Mouse (Mus musculus): ENCODE measurements around the gene Crybg3.

DNA sequence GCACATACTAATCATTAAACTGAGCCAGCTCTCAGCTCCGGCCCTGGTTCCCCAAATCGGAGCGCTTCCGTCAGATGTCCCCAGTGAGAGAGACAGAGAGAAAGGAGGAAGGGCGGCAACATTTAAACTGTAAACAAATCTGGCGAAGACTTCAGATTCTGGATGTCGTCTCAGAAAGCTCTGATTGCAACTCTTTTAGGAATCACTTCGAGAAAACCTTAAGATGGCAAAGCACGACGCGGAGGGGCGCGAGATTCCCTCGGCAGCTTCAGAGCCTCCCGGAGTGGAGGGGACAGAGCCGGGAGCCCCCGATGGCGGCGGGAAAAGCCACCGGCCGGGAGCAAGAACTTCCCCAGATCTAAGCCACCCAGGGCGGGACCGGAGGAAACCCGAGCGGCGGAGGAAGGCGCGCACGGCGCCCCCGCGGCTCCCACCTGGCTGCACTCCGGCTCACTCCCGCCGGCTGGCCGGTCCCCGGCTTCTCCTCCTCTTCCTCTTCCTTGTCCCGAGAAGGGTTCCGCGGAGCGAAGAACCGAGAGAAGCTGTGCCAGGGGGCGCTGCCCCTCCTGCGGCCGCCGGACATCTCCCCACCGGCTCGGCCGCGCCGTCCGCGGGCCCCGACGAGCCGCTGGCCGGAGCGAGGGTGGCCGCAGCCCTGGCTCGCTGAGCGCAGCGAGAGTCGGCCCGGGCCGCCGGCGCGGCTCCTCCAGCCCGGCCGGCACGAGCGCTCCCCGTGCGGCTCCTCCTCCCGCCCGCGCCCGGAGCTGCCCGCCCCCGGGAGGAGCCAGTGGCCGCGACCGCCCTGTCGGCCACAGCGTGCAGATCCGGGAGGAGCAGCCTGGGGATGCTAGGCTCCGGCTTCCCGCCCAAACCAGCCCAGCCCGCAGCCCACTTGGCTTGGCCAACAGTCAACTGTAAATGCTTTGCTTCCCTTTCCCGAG is at the start of gene Crybg3:
- TF ChIP-seq EP300 (IDR thresholded peaks at IDR 0.05; ENCODE audit: low read depth) (no peak), CTCF (IDR thresholded peaks at IDR 0.05; ENCODE audit: low read depth) (no peak; the same call in 1 of the 2 replicates)

All from liver, embryonic 14.5 days (tissue).